Mouse (Mus musculus) limb, embryonic 14.5 days (tissue): ENCODE measurements around the gene Dnase1l3. TPM values are rescaled to one million over a fixed set of nuclear protein-coding genes. Genes with fewer than 3 reads are reported as not detected.

Experiments used
- ATAC-seq: fragments of 200-750 bp; cut with Nextera tagmentation; 2 replicates; pipeline ENCODE4 v1.8.0; 2017; ENCODE audit warnings: low read depth, moderate number of reproducible peaks, moderate TSS enrichment; ENCODE audit not compliant: low FRiP score
- DNase-seq: peaks from one replicate; pipeline ENCODE4 v3.0.0-alpha.2; 2015; ENCODE audit warnings: low spot score
- H3K27ac ChIP-seq: fragments of 300-500 bp; sonication (generic); replicated peaks from 2 replicates; pipeline ENCODE4 v1.5.1; 2014; ENCODE audit warnings: low read depth, mild to moderate bottlenecking, low read length, moderate library complexity, mixed read lengths
- H3K27me3 ChIP-seq: fragments of 300-500 bp; sonication (generic); 2 replicates; pipeline ENCODE4 v1.6.1; 2014; ENCODE audit warnings: low read length, mixed read lengths; ENCODE audit not compliant: control insufficient read depth, insufficient read depth
- H3K36me3 ChIP-seq: fragments of 300-500 bp; sonication (generic); 2 replicates; pipeline ENCODE4 v1.6.1; 2014; ENCODE audit warnings: mild to moderate bottlenecking, low read length, moderate library complexity, mixed read lengths; ENCODE audit not compliant: control insufficient read depth, insufficient read depth
- H3K4me1 ChIP-seq: fragments of 300-500 bp; sonication (generic); 2 replicates; pipeline ENCODE4 v1.6.1; 2014; ENCODE audit warnings: antibody characterized with exemption, low read length, mixed read lengths; ENCODE audit not compliant: control insufficient read depth, insufficient read depth
- H3K4me2 ChIP-seq: fragments of 300-500 bp; sonication (generic); replicated peaks from 2 replicates; pipeline ENCODE4 v1.6.1; 2014; ENCODE audit warnings: low read depth, mild to moderate bottlenecking, low read length, moderate library complexity; ENCODE audit not compliant: severe bottlenecking
- H3K4me3 ChIP-seq: fragments of 300-500 bp; sonication (generic); replicated peaks from 2 replicates; pipeline ENCODE4 v1.5.1; 2014; ENCODE audit warnings: low read length
- H3K9ac ChIP-seq: fragments of 300-500 bp; sonication (generic); 2 replicates; pipeline ENCODE4 v1.6.1; 2014; ENCODE audit warnings: mild to moderate bottlenecking, low read depth, low read length, moderate library complexity; ENCODE audit not compliant: severe bottlenecking
- H3K9me3 ChIP-seq: fragments of 300-500 bp; sonication (generic); 2 replicates; pipeline ENCODE4 v1.6.1; 2016; ENCODE audit warnings: low read length; ENCODE audit not compliant: control insufficient read depth
- POLR2A ChIP-seq: fragments of 200-500 bp; IDR thresholded peaks from 2 replicates; pipeline ENCODE4 v1.8.0; 2012; ENCODE audit warnings: inconsistent platforms, mild to moderate bottlenecking, moderate library complexity, borderline replicate concordance; ENCODE audit not compliant: insufficient read depth, insufficient read length; ENCODE audit errors: extremely low read depth
- WGBS: fragments of 180-500 bp; shearing (Covaris S2); extraction: QIAGEN DNeasy Blood & Tissue Kit; methylation state at CpG from one replicate; pipeline ENCODE4 v1.1.7; 2014; 5-methylcytosine and 5-hydroxymethylcytosine counted together
- polyA plus RNA-seq, 2 experiments: library from polyadenylated mRNA; depleted of rRNA in 1 of 2; stranded (reverse) in 1 of 2; unstranded in 1 of 2; fragments of >200 nt; fragmentation: Nextera tagmentation in 1 of 2; extraction: Ambion mirVana in 1 of 2; gene quantifications; 2 replicates each; pipeline versions ENCODE4 v1.2.1 to v1.2.3; 2012 to 2014

The Dnase1l3 gene
- polyA plus RNA-seq, 2 experiments = 0.11 to 0.92 TPM

GRCm38 (mm10) chr14:7978183-7978582 is 16.2 kb downstream of the Dnase1l3 start:
- Histone ChIP-seq H3K4me3 (no peak overlapping the region), H3K27ac (no peak overlapping the region), H3K4me1 (no peaks in the 10 kb centered on the region), H3K9me3 (no peaks in the 10 kb centered on the region), H3K4me2 (no peak overlapping the region), H3K27me3 (no peaks in the 10 kb centered on the region), H3K36me3 (no peaks in the 10 kb centered on the region), H3K9ac (no peak overlapping the region)
- TF ChIP-seq POLR2A = no peak
- ATAC-seq (no peak), DNase-seq (no peak)
- 82% methylated on average over 1 of the region's 1 CpGs for WGBS

GRCm38 (mm10) chr14:7977471-7977870 is 16.9 kb downstream of the Dnase1l3 start:
- no peak overlapping the region for H3K27ac ChIP-seq
- no peaks in the 10 kb centered on the region for H3K36me3 ChIP-seq
- no peak overlapping the region for H3K4me2 ChIP-seq
- H3K9me3 ChIP-seq = no peaks in the 10 kb centered on the region
- no peaks in the 10 kb centered on the region for H3K27me3 ChIP-seq
- no peaks in the 10 kb centered on the region for H3K4me1 ChIP-seq
- ATAC-seq (no peak), DNase-seq (no peak)
- 86% methylated on average over 1 of the region's 1 CpGs for WGBS
- H3K9ac ChIP-seq = no peak overlapping the region
- no peak for TF ChIP-seq POLR2A
- H3K4me3 ChIP-seq = no peak overlapping the region

- H3K4me3 ChIP-seq = no peak overlapping the region
- H3K9ac ChIP-seq = no peak overlapping the region
- no peaks in the 10 kb centered on the region for H3K4me1 ChIP-seq
- no peaks in the 10 kb centered on the region for H3K9me3 ChIP-seq
- no peaks in the 10 kb centered on the region for H3K27me3 ChIP-seq
- 82% methylated on average over 6 of the region's 6 CpGs for WGBS
- no peaks in the 10 kb centered on the region for H3K36me3 ChIP-seq
- TF ChIP-seq POLR2A = no peak
- no peak overlapping the region for H3K27ac ChIP-seq
- DNase-seq (no peak), ATAC-seq (no peak)
- no peak overlapping the region for H3K4me2 ChIP-seq
Observed at GRCm38 (mm10) chr14:7975177-7975576, 19.2 kb downstream of the Dnase1l3 start.

- Histone ChIP-seq H3K9ac (no peak overlapping the region), H3K9me3 (no peaks in the 10 kb centered on the region), H3K4me2 (no peak overlapping the region), H3K27me3 (no peaks in the 10 kb centered on the region), H3K27ac (no peak overlapping the region), H3K4me3 (no peak overlapping the region), H3K4me1 (no peaks in the 10 kb centered on the region), H3K36me3 (no peaks in the 10 kb centered on the region)
- no peak for TF ChIP-seq POLR2A
- ATAC-seq = no peak
- no peak for DNase-seq
- WGBS = 77% methylated on average over 1 of the region's 1 CpGs
Observed at GRCm38 (mm10) chr14:7974643-7975042, 19.7 kb downstream of the Dnase1l3 start.

GRCm38 (mm10) chr14:7971889-7972493 is 22.4 kb downstream of the Dnase1l3 start:
- Histone ChIP-seq H3K4me2 (no peak overlapping the region), H3K27ac (no peak overlapping the region), H3K4me1 (no peaks in the 10 kb centered on the region), H3K27me3 (no peaks in the 10 kb centered on the region), H3K36me3 (no peaks in the 10 kb centered on the region), H3K4me3 (no peak overlapping the region), H3K9me3 (no peaks in the 10 kb centered on the region), H3K9ac (no peak overlapping the region)
- TF ChIP-seq POLR2A = no peak
- no peak for ATAC-seq
- 63% methylated on average over 10 of the region's 10 CpGs for WGBS
- no peak for DNase-seq
